Mouse (Mus musculus) neural tube, embryonic 14.5 days (tissue): Measurements from ENCODE around the gene Capn2. TPM values are rescaled to one million over a fixed set of nuclear protein-coding genes. Genes with fewer than 3 reads are reported as not detected.
A peak's percentile ranks its signal among the peaks of the same experiment; 100 is the strongest.

Experiments
- ATAC-seq: fragments of 200-750 bp; cut with Nextera tagmentation; 2 replicates; pipeline ENCODE4 v1.8.0; 2017; ENCODE audit warnings: low read depth, mild to moderate bottlenecking, moderate TSS enrichment, moderate library complexity
- H3K27ac ChIP-seq: fragments of 300-500 bp; sonication (generic); 2 replicates; pipeline ENCODE4 v1.5.1; 2014; ENCODE audit warnings: low read depth, mild to moderate bottlenecking, control low read depth, low read length, moderate library complexity, mixed read lengths
- H3K27me3 ChIP-seq: fragments of 300-500 bp; sonication (generic); 2 replicates; pipeline ENCODE4 v1.6.1; 2014; ENCODE audit warnings: low read length; ENCODE audit not compliant: control insufficient read depth, insufficient read depth
- H3K36me3 ChIP-seq: fragments of 300-500 bp; sonication (generic); 2 replicates; pipeline ENCODE4 v1.6.1; 2014; ENCODE audit warnings: low read length, mixed read lengths; ENCODE audit not compliant: control insufficient read depth, insufficient read depth
- H3K4me1 ChIP-seq: fragments of 300-500 bp; sonication (generic); 2 replicates; pipeline ENCODE4 v1.6.1; 2014; ENCODE audit warnings: low read length; ENCODE audit not compliant: control insufficient read depth, insufficient read depth
- H3K4me2 ChIP-seq: fragments of 300-500 bp; sonication (generic); 2 replicates; pipeline ENCODE4 v1.6.1; 2014; ENCODE audit warnings: mild to moderate bottlenecking, low read depth, low read length, control low read depth
- H3K4me3 ChIP-seq: fragments of 300-500 bp; sonication (generic); 2 replicates; pipeline ENCODE4 v1.5.1; 2014; ENCODE audit warnings: low read depth, low read length, control low read depth, mixed read lengths
- H3K9ac ChIP-seq: fragments of 300-500 bp; sonication (generic); replicated peaks from 2 replicates; pipeline ENCODE4 v1.6.1; 2014; ENCODE audit warnings: low read depth, mild to moderate bottlenecking, control low read depth, low read length, mixed read lengths
- H3K9me3 ChIP-seq: fragments of 300-500 bp; sonication (generic); 2 replicates; pipeline ENCODE4 v1.6.1; 2016; ENCODE audit warnings: low read length; ENCODE audit not compliant: control insufficient read depth
- WGBS: fragments of 180-500 bp; shearing (Covaris S2); extraction: QIAGEN DNeasy Blood & Tissue Kit; methylation state at CpG from one replicate; pipeline ENCODE4 v1.1.7; 2014; 5-methylcytosine and 5-hydroxymethylcytosine counted together
- polyA plus RNA-seq: library from polyadenylated mRNA; unstranded; fragments of >200 nt; fragmentation: Nextera tagmentation; extraction: Ambion mirVana; gene quantifications from 2 replicates; pipeline ENCODE4 v1.2.1, GENCODE M21; 2014

Capn2 gene
- polyA plus RNA-seq, 1 experiment from 2014 or later = 64.8 TPM

GRCm38 (mm10) chr1:182518811-182519210, 1.4 kb upstream of the Capn2 start:
- H3K9me3 ChIP-seq = no peaks in the 10 kb centered on the region
- H3K4me2 ChIP-seq = no peak overlapping the region
- H3K4me1 ChIP-seq = peaks cover 7% of the 10 kb centered on the region
- no peak overlapping the region for H3K4me3 ChIP-seq
- ATAC-seq = no peak
- no peak overlapping the region for H3K9ac ChIP-seq
- H3K36me3 ChIP-seq = no peaks in the 10 kb centered on the region
- 89% methylated on average over 6 of the region's 6 CpGs for WGBS
- no peak overlapping the region for H3K27ac ChIP-seq
- no peaks in the 10 kb centered on the region for H3K27me3 ChIP-seq

- Histone ChIP-seq H3K4me1 (peaks cover 7% of the 10 kb centered on the region), H3K4me3 (no peak overlapping the region), H3K27me3 (no peaks in the 10 kb centered on the region), H3K9me3 (no peaks in the 10 kb centered on the region), H3K4me2 (no peak overlapping the region), H3K27ac (no peak overlapping the region), H3K36me3 (no peaks in the 10 kb centered on the region), H3K9ac (no peak overlapping the region)
- no peak for ATAC-seq
- 50% methylated on average over 10 of the region's 10 CpGs for WGBS
Measured at GRCm38 (mm10) chr1:182518143-182518680, 804 bp upstream of the Capn2 start.

GRCm38 (mm10) chr1:182517677-182518011, 236 bp upstream of the Capn2 start:
- peaks cover 7% of the 10 kb centered on the region for H3K4me1 ChIP-seq
- no peak for ATAC-seq
- no peaks in the 10 kb centered on the region for H3K9me3 ChIP-seq
- H3K27me3 ChIP-seq = no peaks in the 10 kb centered on the region
- H3K9ac ChIP-seq = peak overlapping the region; percentile 91
- peak overlapping the region; percentile 57 for H3K4me2 ChIP-seq
- peak overlapping the region; percentile 84 for H3K4me3 ChIP-seq
- 0% methylated on average over 10 of the region's 10 CpGs for WGBS
- H3K36me3 ChIP-seq = no peaks in the 10 kb centered on the region
- peak overlapping the region; percentile 83 for H3K27ac ChIP-seq

GRCm38 (mm10) chr1:182514803-182515590, 2.4 kb downstream of the Capn2 start:
- H3K27me3 ChIP-seq = no peaks in the 10 kb centered on the region
- no peak overlapping the region for H3K4me3 ChIP-seq
- H3K4me1 ChIP-seq = peaks cover 7% of the 10 kb centered on the region
- H3K4me2 ChIP-seq = no peak overlapping the region
- H3K36me3 ChIP-seq = peaks cover 19% of the 10 kb centered on the region
- no peak overlapping the region for H3K27ac ChIP-seq
- WGBS = 83% methylated on average over 10 of the region's 10 CpGs
- no peak for ATAC-seq
- no peaks in the 10 kb centered on the region for H3K9me3 ChIP-seq
- H3K9ac ChIP-seq = no peak overlapping the region

GRCm38 (mm10) chr1:182513714-182514113, 3.7 kb downstream of the Capn2 start:
- Histone ChIP-seq H3K27ac (no peak overlapping the region), H3K36me3 (peaks cover 20% of the 10 kb centered on the region), H3K9ac (no peak overlapping the region), H3K4me3 (no peak overlapping the region), H3K4me1 (peaks cover 7% of the 10 kb centered on the region), H3K4me2 (no peak overlapping the region), H3K9me3 (no peaks in the 10 kb centered on the region), H3K27me3 (no peaks in the 10 kb centered on the region)
- ATAC-seq = no peak
- 89% methylated on average over 5 of the region's 5 CpGs for WGBS

- WGBS = 89% methylated on average over 5 of the region's 5 CpGs
- H3K4me2 ChIP-seq = no peak overlapping the region
- no peak overlapping the region for H3K27ac ChIP-seq
- no peaks in the 10 kb centered on the region for H3K9me3 ChIP-seq
- no peak overlapping the region for H3K4me3 ChIP-seq
- no peaks in the 10 kb centered on the region for H3K27me3 ChIP-seq
- peaks cover 20% of the 10 kb centered on the region for H3K36me3 ChIP-seq
- no peak for ATAC-seq
- peaks cover 7% of the 10 kb centered on the region for H3K4me1 ChIP-seq
- H3K9ac ChIP-seq = no peak overlapping the region
Measured at GRCm38 (mm10) chr1:182512901-182513410, 4.5 kb downstream of the Capn2 start.

- no peak for ATAC-seq
- no peak overlapping the region for H3K27ac ChIP-seq
- peaks cover 7% of the 10 kb centered on the region for H3K4me1 ChIP-seq
- H3K4me3 ChIP-seq = no peak overlapping the region
- H3K36me3 ChIP-seq = peaks cover 20% of the 10 kb centered on the region
- no peaks in the 10 kb centered on the region for H3K9me3 ChIP-seq
- 76% methylated on average over 8 of the region's 8 CpGs for WGBS
- H3K27me3 ChIP-seq = no peaks in the 10 kb centered on the region
- H3K9ac ChIP-seq = no peak overlapping the region
- H3K4me2 ChIP-seq = no peak overlapping the region
Measured at GRCm38 (mm10) chr1:182511778-182512177, 5.6 kb downstream of the Capn2 start.

GRCm38 (mm10) chr1:182511073-182511472, 6.3 kb downstream of the Capn2 start:
- Histone ChIP-seq H3K9ac (no peak overlapping the region), H3K36me3 (peaks cover 20% of the 10 kb centered on the region), H3K4me1 (peaks cover 2% of the 10 kb centered on the region; the same call in 1 of the 2 replicates), H3K9me3 (no peaks in the 10 kb centered on the region), H3K4me3 (no peak overlapping the region), H3K4me2 (no peak overlapping the region), H3K27ac (no peak overlapping the region), H3K27me3 (no peaks in the 10 kb centered on the region)
- WGBS = 91% methylated on average over 2 of the region's 2 CpGs
- no peak for ATAC-seq

GRCm38 (mm10) chr1:182509110-182509797, 8.2 kb downstream of the Capn2 start:
- H3K27me3 ChIP-seq = no peaks in the 10 kb centered on the region
- no peak overlapping the region for H3K4me3 ChIP-seq
- H3K36me3 ChIP-seq = peaks cover 20% of the 10 kb centered on the region
- H3K9ac ChIP-seq = no peak overlapping the region
- 72% methylated on average over 10 of the region's 10 CpGs for WGBS
- H3K9me3 ChIP-seq = no peaks in the 10 kb centered on the region
- peaks cover 4% of the 10 kb centered on the region for H3K4me1 ChIP-seq
- no peak overlapping the region for H3K4me2 ChIP-seq
- no peak for ATAC-seq
- no peak overlapping the region for H3K27ac ChIP-seq
